Mouse (Mus musculus) urinary bladder, adult 18-20 months (tissue): ENCODE measurements around the gene Gm12166.

Experiments
- DNase-seq, 2 experiments: peaks; one replicate each; pipeline ENCODE4 v3.0.0; 2022; ENCODE audit warnings: low spot score in 2 of 2, mixed read lengths in 2 of 2

Gene Gm12166

GRCm38 (mm10) chr11:46016061-46016460, 36.1 kb downstream of the Gm12166 start:
- DNase-seq: peak in 1 of 2 experiments; percentile 56
